Mouse (Mus musculus) embryo, embryonic 11 days (tissue): ENCODE measurements around the gene Map4k2.
"Not testable (repeated sequence)": the region's sequence is repeated elsewhere in the genome, so short reads cannot be mapped to it uniquely, and the experiment has no call there.

Experiments used
- DNase-seq: peaks from one replicate; pipeline ENCODE4 v3.0.0-alpha.2; 2015

The Map4k2 gene

GRCm38 (mm10) chr19:6340524-6341452 lies at the start of gene Map4k2:
Gene Map4k2 (plus strand): TSS chr19:6341135.
- DNase-seq, result peak; percentile 90

DNA sequence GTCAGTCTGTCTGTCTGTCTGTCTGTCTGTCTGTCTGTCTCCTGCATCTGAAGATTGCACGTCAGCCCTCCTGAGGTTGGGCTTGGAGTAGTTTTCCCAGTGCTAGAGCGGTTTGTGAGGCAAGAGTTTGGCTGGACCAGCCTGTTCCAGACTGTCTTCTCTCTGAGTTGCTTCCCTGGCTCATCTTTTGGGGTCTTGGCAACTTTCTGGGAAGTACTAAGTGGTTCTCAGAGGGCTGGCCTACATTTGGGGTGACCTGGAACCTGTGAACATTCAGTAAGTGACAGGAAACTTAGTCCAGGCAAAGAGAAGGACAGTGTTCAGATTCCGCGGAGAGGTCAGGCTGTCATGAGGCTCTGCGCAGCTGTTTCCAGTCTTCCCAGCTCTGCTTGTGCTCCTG lies 48.7 kb upstream of the Map4k2 start:
- DNase-seq, result no peak

DNA sequence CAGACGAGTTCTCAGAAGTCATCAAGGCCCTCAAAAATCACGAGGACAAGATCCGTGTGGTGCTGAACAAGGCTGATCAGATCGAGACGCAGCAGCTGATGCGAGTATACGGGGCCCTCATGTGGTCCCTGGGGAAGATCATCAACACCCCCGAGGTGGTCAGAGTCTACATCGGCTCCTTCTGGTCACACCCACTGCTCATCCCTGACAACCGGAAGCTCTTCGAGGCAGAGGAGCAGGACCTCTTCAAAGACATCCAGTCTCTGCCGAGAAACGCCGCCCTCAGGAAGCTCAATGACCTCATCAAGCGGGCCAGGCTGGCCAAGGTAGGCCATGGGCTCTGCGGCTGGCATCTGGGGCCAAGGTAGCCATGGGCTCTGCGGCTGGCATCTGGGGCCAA lies 46.6 kb upstream of the Map4k2 start:
- DNase-seq, result no peak

DNA sequence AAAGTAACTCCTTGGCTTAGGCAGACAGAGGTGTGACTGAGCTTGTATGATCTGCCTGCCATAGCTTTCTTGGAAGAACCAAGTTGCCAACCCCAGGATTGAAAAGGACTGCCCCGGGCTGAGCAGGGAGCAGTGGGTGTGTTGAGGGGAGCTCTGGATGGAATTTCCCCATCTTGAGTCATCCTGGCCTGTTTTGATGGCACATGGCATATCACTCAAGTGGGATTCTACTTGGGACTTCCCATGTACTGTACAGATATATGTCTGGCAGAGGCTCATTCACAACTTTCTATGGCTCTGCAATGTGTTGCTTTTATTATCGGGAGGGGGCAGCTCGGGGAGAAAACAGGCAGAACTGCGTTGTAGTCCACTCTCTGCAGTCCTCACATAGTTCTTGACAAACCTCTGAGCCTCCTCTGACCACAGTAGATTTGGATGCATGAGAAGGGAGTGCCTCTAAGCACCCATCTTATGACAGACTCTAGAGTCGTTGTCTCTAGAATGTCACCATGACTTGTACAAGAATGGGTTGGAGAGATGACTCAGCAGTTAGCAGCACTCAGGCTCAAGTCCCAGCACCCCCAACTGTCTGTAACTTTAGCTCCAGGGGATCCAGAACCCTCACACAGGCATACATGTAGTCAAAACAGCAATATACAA lies 44.3 kb upstream of the Map4k2 start:
- no peak for DNase-seq

- DNase-seq, result no peak
Measured at GRCm38 (mm10) chr19:6297641-6298040, 43.3 kb upstream of the Map4k2 start.

- no peak for DNase-seq
Measured at GRCm38 (mm10) chr19:6299003-6299402, 41.9 kb upstream of the Map4k2 start.

GRCm38 (mm10) chr19:6299450-6300267 lies 41.3 kb upstream of the Map4k2 start:
- DNase-seq, result no peak

GRCm38 (mm10) chr19:6300402-6300841 lies 40.5 kb upstream of the Map4k2 start:
- DNase-seq, result no peak

GRCm38 (mm10) chr19:6302114-6302513 lies 38.8 kb upstream of the Map4k2 start:
- no peak for DNase-seq

DNA sequence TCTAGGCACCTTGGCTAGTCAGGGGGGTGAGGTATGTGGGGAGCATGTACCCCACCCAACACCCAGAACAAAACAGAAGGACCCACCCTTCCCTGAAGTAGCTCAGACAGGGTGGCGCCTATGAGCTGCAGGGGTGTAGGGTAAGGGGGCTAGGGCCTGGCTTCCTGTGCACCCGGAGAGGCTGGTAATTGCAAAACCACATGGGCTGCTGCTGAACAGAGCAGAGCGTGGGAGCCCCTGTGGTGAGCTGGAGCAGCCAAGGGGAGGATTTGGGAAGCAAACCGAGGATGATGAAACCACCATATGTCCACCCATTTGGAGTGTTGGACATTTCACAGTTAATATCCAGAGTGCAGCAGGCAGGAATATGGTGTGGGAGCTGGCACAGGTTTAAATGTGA lies 38.4 kb upstream of the Map4k2 start:
- DNase-seq, result peak; percentile 30

- no peak for DNase-seq
Measured at GRCm38 (mm10) chr19:6303831-6304230, 37.1 kb upstream of the Map4k2 start.

DNA sequence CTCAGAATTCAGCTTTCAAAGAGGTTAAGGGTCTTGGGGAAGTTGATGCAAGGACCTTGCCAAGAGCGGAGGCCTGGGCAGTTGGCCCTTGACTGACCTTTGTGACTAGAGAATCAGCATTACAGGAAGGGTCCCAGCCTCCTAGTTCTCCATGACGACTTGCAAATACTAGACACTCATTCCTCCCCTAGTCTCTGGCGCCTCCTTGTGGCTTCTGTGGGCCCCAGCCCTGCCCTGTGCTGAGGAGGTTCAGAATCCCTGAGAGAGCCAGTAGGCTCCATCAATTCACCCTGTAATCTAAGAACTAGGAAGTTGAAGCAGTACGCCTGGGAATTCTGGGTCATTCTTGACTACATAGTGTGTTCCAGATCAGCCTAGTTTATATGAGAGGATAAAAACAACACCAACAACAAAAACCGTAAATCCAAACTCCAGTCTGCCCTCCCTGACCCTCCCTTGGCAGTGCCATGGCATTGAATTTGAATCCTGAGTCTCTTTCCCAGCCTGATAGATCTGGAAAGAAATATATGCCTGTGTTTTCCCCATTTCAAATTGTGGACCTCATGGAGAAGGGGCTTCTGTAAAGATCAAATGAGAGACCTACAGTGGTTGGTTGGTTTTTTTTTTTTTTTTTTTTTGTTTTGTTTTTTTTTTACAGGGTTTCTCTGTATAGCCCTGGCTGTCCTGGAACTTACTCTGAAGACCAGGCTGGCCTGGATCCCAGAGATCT lies 36.0 kb upstream of the Map4k2 start:
- DNase-seq, result peak; percentile 90

DNA sequence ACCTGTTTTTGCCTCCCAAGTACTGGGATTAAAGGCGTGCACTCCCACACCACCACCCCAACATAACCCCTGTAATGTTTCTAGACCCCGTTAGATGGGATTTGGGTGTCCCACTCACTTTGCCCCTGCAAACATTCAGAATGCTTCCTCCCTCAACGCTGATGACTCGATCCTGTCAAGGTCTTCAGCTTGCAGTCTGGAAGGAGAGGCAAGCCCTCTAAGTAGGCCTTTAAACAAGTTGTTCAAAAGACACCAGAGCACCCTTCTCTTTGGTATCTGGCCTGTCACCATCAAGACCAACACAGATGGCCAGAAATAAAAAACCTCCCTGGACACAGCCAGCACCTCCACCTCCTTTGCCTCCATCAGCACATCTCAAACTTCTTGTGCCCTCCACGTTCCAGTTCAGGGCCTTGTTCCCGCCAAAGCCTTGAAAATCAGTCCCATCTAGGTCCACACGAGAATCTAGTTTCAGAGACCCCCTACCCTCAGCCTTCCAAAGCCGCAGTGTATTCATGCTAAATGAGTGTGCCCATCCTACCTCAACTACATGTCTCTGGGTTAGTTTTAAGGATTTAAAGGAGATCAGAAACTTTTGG lies 35.3 kb upstream of the Map4k2 start:
- DNase-seq, result no peak

GRCm38 (mm10) chr19:6306137-6306551 lies 34.8 kb upstream of the Map4k2 start, which contains the start of gene Cdc42bpg:
Gene Cdc42bpg (plus strand): TSS chr19:6306456.
- peak; percentile 88 for DNase-seq

GRCm38 (mm10) chr19:6306586-6306985 lies 34.3 kb upstream of the Map4k2 start:
- DNase-seq, result peak; percentile 89

DNA sequence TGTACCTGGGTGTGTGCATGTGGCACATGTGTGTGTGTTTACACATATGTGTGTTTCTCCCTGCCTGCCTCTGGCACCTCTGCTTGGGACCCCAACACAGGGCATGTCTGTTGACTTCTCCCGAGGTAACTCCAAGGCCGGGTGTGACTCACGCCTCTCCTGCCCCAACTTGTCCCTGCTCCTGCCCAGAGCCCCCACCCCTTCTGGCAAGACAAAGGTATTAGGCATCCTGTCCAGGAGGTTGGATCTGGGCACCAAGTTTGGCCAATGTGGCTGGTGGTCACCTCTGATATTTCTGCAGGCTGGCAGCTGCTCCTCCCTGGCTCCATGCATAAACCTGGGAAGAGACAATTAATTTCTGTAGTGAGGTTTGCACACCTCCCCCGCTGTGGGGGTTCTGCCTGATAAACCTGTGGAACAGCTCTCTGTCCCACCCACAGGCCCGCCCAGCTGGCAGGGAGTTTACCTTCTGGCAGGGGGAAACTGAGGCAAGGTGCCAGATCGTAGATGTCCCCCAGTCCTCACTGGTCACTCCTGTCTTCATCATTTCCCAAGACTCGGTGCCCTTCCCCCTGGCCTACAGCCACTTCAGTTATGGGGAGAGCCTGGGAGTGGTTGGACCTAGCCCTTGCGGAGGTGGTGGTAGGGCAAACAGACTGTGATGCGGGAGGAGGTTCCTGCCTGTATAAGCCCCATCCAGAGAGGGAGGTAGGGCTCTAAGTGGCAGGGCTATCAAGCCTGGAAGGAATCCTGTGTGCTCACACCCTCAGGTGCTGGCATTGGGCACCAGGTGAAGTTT lies 33.0 kb upstream of the Map4k2 start:
- no peak for DNase-seq

DNA sequence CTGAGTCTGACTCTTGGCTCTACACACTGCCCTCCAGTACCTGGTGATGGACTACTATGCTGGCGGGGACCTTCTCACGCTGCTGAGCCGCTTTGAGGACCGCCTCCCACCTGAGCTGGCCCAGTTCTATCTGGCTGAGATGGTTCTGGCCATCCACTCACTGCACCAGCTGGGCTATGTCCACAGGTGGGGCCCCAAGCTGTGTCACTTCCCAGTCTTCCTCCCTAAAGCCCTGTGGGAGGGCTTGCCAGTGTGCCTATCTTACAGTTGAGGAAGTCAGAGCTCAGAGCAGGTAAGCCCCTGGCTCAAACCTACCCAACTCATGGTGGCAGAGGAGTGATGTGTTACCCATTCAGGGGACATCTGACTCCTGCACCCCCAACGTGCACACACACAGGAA lies 30.8 kb upstream of the Map4k2 start:
- DNase-seq, result no peak

GRCm38 (mm10) chr19:6311783-6312182 lies 29.2 kb upstream of the Map4k2 start:
- DNase-seq, result not testable (repeated sequence)

- DNase-seq, result no peak
Measured at GRCm38 (mm10) chr19:6313796-6314195, 27.1 kb upstream of the Map4k2 start.

DNA sequence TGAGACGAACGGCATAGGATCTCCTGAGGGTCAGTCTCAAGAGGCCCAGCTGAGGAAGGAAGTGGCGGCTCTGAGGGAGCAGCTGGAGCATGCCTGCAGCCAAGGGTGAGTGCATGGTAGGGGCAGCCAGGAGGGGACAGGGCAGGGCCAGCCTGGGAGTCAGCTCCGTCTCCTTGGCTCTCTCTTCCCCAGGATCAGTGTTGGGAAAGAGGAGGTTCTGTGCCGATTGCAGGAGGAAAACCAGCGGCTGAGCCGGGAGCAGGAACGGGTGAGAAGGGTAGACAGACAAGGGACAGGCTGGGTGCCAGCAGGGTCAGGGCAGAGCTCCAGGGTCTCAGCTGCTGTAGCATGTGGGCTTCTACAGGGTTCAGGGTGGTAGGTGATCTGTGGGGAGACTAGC lies 26.4 kb upstream of the Map4k2 start:
- no peak for DNase-seq

- DNase-seq, result no peak
Measured at GRCm38 (mm10) chr19:6315573-6315972, 25.4 kb upstream of the Map4k2 start.
